Mouse (Mus musculus): ENCODE data around the gene Ednra. TPM values are rescaled to one million over a fixed set of nuclear protein-coding genes. Genes with fewer than 3 reads are reported as not detected.
"Not testable (repeated sequence)": the region's sequence is repeated elsewhere in the genome, so short reads cannot be mapped to it uniquely, and the experiment has no call there.

Ednra gene
- polyA plus RNA-seq, 1 experiment from 2014 or later: 8.4 TPM

- Histone ChIP-seq H3K9me3 (ENCODE audit: control insufficient read depth) (no peaks in the 10 kb centered on the region), H3K27ac (ENCODE audit: low read depth, low read length) (no peak overlapping the region), H3K27me3 (replicated peaks; ENCODE audit: control insufficient read depth, insufficient read depth, low read length) (no peaks in the 10 kb centered on the region), H3K4me1 (replicated peaks; ENCODE audit: control insufficient read depth, insufficient read depth, low read length) (no peaks in the 10 kb centered on the region), H3K4me3 (ENCODE audit: low read depth, low read length) (no peak overlapping the region), H3K9ac (ENCODE audit: low read depth, low read length) (no peak overlapping the region), H3K36me3 (ENCODE audit: control insufficient read depth, insufficient read depth) (no peaks in the 10 kb centered on the region), H3K4me2 (replicated peaks; ENCODE audit: low read depth) (no peak overlapping the region)
- TF ChIP-seq CTCF (IDR thresholded peaks at IDR 0.05; ENCODE audit: low read depth): no peak
- ATAC-seq: no peak
- WGBS: 77% methylated on average over 5 of the region's 5 CpGs
These were observed 10.6 kb downstream of the Ednra start for GRCm38 (mm10) chr8:77713688-77714087.

GRCm38 (mm10) chr8:77704768-77705167 is 19.5 kb downstream of the Ednra start:
- no peak for ATAC-seq
- H3K4me1 ChIP-seq (replicated peaks; ENCODE audit: control insufficient read depth, insufficient read depth, low read length): no peaks in the 10 kb centered on the region
- TF ChIP-seq CTCF (IDR thresholded peaks at IDR 0.05; ENCODE audit: low read depth): no peak

DNA sequence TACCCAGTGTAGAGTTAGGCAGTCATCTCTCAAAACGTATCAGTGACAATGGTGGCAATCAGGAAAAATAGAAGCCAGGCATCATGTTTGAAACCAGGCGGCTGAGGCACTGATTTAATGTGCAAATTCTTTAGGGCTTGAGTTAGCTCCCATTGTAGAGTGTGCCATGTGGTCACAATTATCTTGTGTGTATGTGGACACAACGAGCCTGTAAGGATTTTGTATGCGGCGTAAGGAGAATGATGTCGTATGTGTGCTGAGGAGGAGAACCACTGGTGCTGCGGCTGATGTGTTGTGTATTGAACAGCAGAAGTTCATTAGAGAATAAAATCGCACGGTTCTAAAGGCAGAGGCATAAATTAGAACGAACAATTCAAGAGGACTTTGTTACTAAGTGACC is 26.2 kb downstream of the Ednra start:
- Histone ChIP-seq H3K36me3 (ENCODE audit: control insufficient read depth, insufficient read depth) (no peaks in the 10 kb centered on the region), H3K9ac (ENCODE audit: low read depth, low read length) (no peak overlapping the region), H3K27me3 (replicated peaks; ENCODE audit: control insufficient read depth, insufficient read depth, low read length) (no peaks in the 10 kb centered on the region), H3K4me3 (ENCODE audit: low read depth, low read length) (no peak overlapping the region), H3K9me3 (ENCODE audit: control insufficient read depth) (no peaks in the 10 kb centered on the region), H3K4me2 (replicated peaks; ENCODE audit: low read depth) (no peak overlapping the region), H3K27ac (ENCODE audit: low read depth, low read length) (no peak overlapping the region), H3K4me1 (replicated peaks; ENCODE audit: control insufficient read depth, insufficient read depth, low read length) (no peaks in the 10 kb centered on the region)
- no peak for ATAC-seq
- 85% methylated on average over 10 of the region's 10 CpGs for WGBS
- TF ChIP-seq CTCF (IDR thresholded peaks at IDR 0.05; ENCODE audit: low read depth): no peak

More at GRCm38 (mm10) chr8:77704768-77705167, 19.5 kb downstream of the Ednra start:
- Histone ChIP-seq H3K9ac (ENCODE audit: low read depth, low read length) (no peak overlapping the region), H3K9me3 (ENCODE audit: control insufficient read depth) (no peaks in the 10 kb centered on the region), H3K4me3 (ENCODE audit: low read depth, low read length) (no peak overlapping the region), H3K36me3 (ENCODE audit: control insufficient read depth, insufficient read depth) (no peaks in the 10 kb centered on the region), H3K27ac (ENCODE audit: low read depth, low read length) (no peak overlapping the region), H3K4me2 (replicated peaks; ENCODE audit: low read depth) (no peak overlapping the region), H3K27me3 (replicated peaks; ENCODE audit: control insufficient read depth, insufficient read depth, low read length) (no peaks in the 10 kb centered on the region)
- WGBS: 91% methylated on average over 4 of the region's 4 CpGs

DNA sequence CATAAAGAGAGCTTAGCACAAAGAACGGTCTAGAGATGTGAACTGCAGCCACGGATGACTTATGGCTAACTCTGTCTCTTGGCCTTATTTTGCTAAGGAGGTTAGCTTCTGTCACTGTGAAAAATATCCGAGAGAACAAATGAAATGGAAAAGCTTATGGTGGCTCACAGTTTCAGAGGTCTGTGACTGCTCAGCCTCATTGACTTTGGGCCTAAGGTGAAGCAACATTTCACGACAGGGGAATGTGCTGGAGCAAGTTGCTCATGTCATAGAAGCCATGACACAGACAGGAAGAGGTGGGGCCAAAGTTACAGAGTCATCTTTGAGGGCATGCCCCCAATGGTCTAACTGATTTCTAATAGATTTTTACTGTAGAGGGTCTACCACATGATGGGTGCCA is 28.1 kb downstream of the Ednra start:
- H3K4me2 ChIP-seq (replicated peaks; ENCODE audit: low read depth): no peak overlapping the region
- H3K4me1 ChIP-seq (replicated peaks; ENCODE audit: control insufficient read depth, insufficient read depth, low read length): no peaks in the 10 kb centered on the region
- H3K4me3 ChIP-seq (ENCODE audit: low read depth, low read length): no peak overlapping the region
- H3K9ac ChIP-seq (ENCODE audit: low read depth, low read length): no peak overlapping the region
- H3K9me3 ChIP-seq (ENCODE audit: control insufficient read depth): no peaks in the 10 kb centered on the region
- no peaks in the 10 kb centered on the region for H3K36me3 ChIP-seq (ENCODE audit: control insufficient read depth, insufficient read depth)
- WGBS: 85% methylated on average over 4 of the region's 4 CpGs
- TF ChIP-seq CTCF (IDR thresholded peaks at IDR 0.05; ENCODE audit: low read depth): no peak
- no peaks in the 10 kb centered on the region for H3K27me3 ChIP-seq (replicated peaks; ENCODE audit: control insufficient read depth, insufficient read depth, low read length)
- H3K27ac ChIP-seq (ENCODE audit: low read depth, low read length): no peak overlapping the region
- no peak for ATAC-seq

DNA sequence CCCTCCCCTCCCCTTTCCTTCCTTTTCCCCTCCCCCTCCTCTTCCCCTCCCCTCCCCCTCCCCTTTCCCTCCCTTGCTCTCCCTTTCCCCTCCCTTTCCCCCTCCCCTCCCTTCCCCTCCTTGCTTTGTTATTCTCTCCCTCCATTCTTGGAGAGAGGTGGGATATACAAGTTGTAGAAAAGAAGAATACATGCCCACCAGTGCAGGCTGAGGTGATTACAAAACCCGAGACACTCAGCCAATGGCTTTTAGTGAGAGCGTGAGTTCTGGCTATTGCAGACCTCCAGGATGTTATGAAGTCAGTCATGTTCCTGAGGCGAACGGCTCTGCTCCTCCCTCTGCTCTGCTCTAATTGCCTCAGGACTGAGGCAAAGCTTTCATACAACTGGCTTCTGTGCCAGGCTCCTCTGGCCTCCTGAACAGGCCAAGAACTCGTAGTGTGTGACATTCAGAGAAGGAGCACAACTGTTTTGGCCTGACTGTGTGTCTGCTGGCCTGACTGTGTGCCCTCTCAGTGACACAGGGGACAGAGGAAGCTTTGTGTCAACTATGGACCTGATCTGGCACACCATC is 28.7 kb downstream of the Ednra start:
- no peak for TF ChIP-seq CTCF (IDR thresholded peaks at IDR 0.05; ENCODE audit: low read depth)
- 50% methylated on average over 5 of the region's 5 CpGs for WGBS
- no peak overlapping the region for H3K9ac ChIP-seq (ENCODE audit: low read depth, low read length)
- ATAC-seq: no peak
- no peaks in the 10 kb centered on the region for H3K36me3 ChIP-seq (ENCODE audit: control insufficient read depth, insufficient read depth)
- H3K4me2 ChIP-seq (replicated peaks; ENCODE audit: low read depth): no peak overlapping the region
- no peaks in the 10 kb centered on the region for H3K4me1 ChIP-seq (replicated peaks; ENCODE audit: control insufficient read depth, insufficient read depth, low read length)
- no peak overlapping the region for H3K27ac ChIP-seq (ENCODE audit: low read depth, low read length)
- no peaks in the 10 kb centered on the region for H3K27me3 ChIP-seq (replicated peaks; ENCODE audit: control insufficient read depth, insufficient read depth, low read length)
- no peaks in the 10 kb centered on the region for H3K9me3 ChIP-seq (ENCODE audit: control insufficient read depth)
- no peak overlapping the region for H3K4me3 ChIP-seq (ENCODE audit: low read depth, low read length)

- Histone ChIP-seq H3K27ac (ENCODE audit: low read depth, low read length) (no peak overlapping the region), H3K4me3 (ENCODE audit: low read depth, low read length) (no peak overlapping the region)
- TF ChIP-seq CTCF (IDR thresholded peaks at IDR 0.05; ENCODE audit: low read depth): no peak
These were observed 29.2 kb downstream of the Ednra start for GRCm38 (mm10) chr8:77695070-77695469.

GRCm38 (mm10) chr8:77694588-77694987 is 29.7 kb downstream of the Ednra start:
- ATAC-seq: no peak
- H3K36me3 ChIP-seq (ENCODE audit: control insufficient read depth, insufficient read depth): no peaks in the 10 kb centered on the region
- WGBS: 72% methylated on average over 4 of the region's 4 CpGs
- no peaks in the 10 kb centered on the region for H3K9me3 ChIP-seq (ENCODE audit: control insufficient read depth)
- no peaks in the 10 kb centered on the region for H3K27me3 ChIP-seq (replicated peaks; ENCODE audit: control insufficient read depth, insufficient read depth, low read length)
- H3K9ac ChIP-seq (ENCODE audit: low read depth, low read length): no peak overlapping the region
- H3K4me1 ChIP-seq (replicated peaks; ENCODE audit: control insufficient read depth, insufficient read depth, low read length): no peaks in the 10 kb centered on the region
- no peak for TF ChIP-seq CTCF (IDR thresholded peaks at IDR 0.05; ENCODE audit: low read depth)
- H3K4me3 ChIP-seq (ENCODE audit: low read depth, low read length): no peak overlapping the region
- H3K4me2 ChIP-seq (replicated peaks; ENCODE audit: low read depth): no peak overlapping the region
- no peak overlapping the region for H3K27ac ChIP-seq (ENCODE audit: low read depth, low read length)

More at GRCm38 (mm10) chr8:77695070-77695469, 29.2 kb downstream of the Ednra start:
- ATAC-seq: no peak
- no peaks in the 10 kb centered on the region for H3K4me1 ChIP-seq (replicated peaks; ENCODE audit: control insufficient read depth, insufficient read depth, low read length)
- no peaks in the 10 kb centered on the region for H3K27me3 ChIP-seq (replicated peaks; ENCODE audit: control insufficient read depth, insufficient read depth, low read length)
- H3K36me3 ChIP-seq (ENCODE audit: control insufficient read depth, insufficient read depth): no peaks in the 10 kb centered on the region
- H3K9ac ChIP-seq (ENCODE audit: low read depth, low read length): no peak overlapping the region
- 51% methylated on average over 3 of the region's 3 CpGs for WGBS
- no peaks in the 10 kb centered on the region for H3K9me3 ChIP-seq (ENCODE audit: control insufficient read depth)
- H3K4me2 ChIP-seq (replicated peaks; ENCODE audit: low read depth): no peak overlapping the region

DNA sequence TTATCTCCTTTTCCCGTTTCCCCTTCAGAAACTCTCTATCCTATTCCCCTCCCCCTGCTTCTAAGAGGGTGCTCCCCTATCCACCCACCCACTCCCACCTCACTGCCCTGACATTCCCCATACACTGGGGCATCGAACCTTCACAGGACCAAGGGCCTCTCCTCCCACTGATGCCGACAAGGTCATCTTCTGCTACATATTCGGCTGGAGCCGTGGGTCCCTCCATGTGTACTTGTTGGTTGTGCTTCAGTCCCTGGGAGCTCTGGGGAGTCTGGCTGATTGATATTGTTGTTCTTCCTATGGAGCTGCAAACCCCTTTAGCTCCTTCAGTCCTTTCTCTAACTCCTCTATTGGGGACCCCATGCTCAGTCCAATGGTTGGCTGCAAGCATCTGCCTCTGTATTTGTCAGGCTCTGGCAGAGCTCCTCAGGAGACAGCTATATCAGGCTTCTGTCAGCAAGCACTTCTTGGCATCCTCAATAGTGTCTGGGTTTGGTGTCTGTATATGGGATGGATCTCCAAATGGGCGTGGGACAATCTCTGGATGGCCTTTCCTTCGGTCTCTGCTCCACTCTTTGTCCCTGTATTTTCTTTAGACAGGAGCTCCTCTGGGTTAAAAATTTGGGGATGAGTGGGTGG is 34.7 kb downstream of the Ednra start:
- ATAC-seq; H3K9ac ChIP-seq (ENCODE audit: low read depth, low read length); H3K36me3 ChIP-seq (ENCODE audit: control insufficient read depth, insufficient read depth); H3K4me2 ChIP-seq (replicated peaks; ENCODE audit: low read depth); H3K9me3 ChIP-seq (ENCODE audit: control insufficient read depth); H3K4me1 ChIP-seq (replicated peaks; ENCODE audit: control insufficient read depth, insufficient read depth, low read length); H3K27me3 ChIP-seq (replicated peaks; ENCODE audit: control insufficient read depth, insufficient read depth, low read length); H3K4me3 ChIP-seq (ENCODE audit: low read depth, low read length); H3K27ac ChIP-seq (ENCODE audit: low read depth, low read length): not testable (repeated sequence)
- WGBS: 79% methylated on average over 7 of the region's 7 CpGs
